Mouse (Mus musculus): Measurements from ENCODE around the gene Alg3. TPM values are rescaled to one million over a fixed set of nuclear protein-coding genes. Genes with fewer than 3 reads are reported as not detected.
A peak's percentile ranks its signal among the peaks of the same experiment; 100 is the strongest.

Gene Alg3
- polyA plus RNA-seq, 1 experiment from 2014 or later, result 20.7 TPM

DNA sequence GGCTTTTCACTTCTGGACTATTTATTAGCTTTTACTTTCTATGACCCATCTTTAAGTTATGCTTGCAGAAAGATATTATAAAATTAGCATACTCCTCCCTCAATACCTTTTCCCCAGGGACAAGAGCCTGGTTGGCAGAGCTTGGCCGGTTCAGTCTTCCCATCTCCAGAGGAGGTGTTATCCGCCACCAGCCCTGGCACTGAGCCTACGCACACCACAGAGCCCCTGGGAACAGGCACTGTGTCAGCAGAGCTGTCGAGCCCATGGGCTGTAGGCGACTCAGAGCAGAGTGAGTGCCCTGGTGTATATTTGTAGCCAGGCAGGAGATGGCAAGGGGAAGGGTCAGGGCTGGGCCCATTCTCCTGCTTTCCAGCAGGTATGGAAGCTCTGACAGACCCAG is 11.0 kb downstream of the Alg3 start:
- Histone ChIP-seq H3K36me3 (replicated peaks) (peaks cover 12% of the 10 kb centered on the region), H3K27ac (replicated peaks) (no peak overlapping the region), H3K4me3 (replicated peaks) (no peak overlapping the region), H3K4me2 (no peak overlapping the region), H3K27me3 (0 out of 2 replicates have a peak, but pooled peaks cover 8% of the 10 kb centered on the region), H3K9ac (no peak overlapping the region), H3K9me3 (replicated peaks) (no peaks in the 10 kb centered on the region), H3K4me1 (replicated peaks) (peaks cover 18% of the 10 kb centered on the region)
- no peak for ATAC-seq (ENCODE audit: insufficient read depth)
- WGBS (ENCODE audit: insufficient replicate concordance), result 69% methylated on average over 5 of the region's 5 CpGs

DNA sequence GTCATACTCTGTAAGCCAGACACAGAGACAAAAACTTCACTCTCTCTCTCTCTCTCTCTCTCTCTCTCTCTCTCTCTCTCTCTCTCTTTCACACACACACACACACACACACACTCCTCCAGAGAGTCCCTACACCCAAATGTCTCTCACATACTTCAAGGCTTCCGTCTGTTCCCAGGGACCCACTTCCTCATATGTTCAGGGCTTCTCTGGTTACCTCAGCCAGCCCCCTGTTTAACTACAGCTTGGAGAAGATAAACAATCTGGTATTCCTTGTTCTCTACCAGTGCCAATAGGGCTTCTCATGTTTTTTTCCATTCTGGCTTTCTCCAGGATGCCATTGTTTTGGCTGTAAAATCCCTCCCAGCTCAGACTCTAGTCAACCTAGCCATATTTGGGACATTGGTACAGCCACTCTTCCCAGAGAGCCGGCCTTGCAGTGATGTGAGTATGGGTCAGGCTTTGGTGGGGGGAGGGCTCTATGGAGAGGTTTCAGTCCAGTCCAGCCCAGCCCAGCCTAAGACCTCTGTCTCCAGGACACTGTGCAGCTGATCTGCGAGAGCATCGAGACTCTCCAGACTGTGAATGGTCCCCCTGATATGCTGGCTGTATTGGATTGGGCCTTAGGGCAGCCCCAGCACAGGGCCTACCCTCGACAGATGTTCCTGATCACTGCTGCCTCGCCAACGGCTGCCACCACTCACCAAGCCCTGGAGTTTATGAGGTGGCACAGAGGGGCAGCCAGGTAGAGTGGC is 14.7 kb downstream of the Alg3 start:
- H3K27me3 ChIP-seq, result peaks cover 35% of the 10 kb centered on the region
- H3K9ac ChIP-seq, result no peak overlapping the region
- no peaks in the 10 kb centered on the region for H3K9me3 ChIP-seq (replicated peaks)
- no peaks in the 10 kb centered on the region for H3K36me3 ChIP-seq (replicated peaks)
- no peak for ATAC-seq (ENCODE audit: insufficient read depth)
- 36% methylated on average over 7 of the region's 7 CpGs for WGBS (ENCODE audit: insufficient replicate concordance)
- no peak overlapping the region for H3K4me3 ChIP-seq (replicated peaks)
- H3K4me2 ChIP-seq, result no peak overlapping the region
- H3K27ac ChIP-seq (replicated peaks), result no peak overlapping the region
- peaks cover 35% of the 10 kb centered on the region for H3K4me1 ChIP-seq (replicated peaks)

DNA sequence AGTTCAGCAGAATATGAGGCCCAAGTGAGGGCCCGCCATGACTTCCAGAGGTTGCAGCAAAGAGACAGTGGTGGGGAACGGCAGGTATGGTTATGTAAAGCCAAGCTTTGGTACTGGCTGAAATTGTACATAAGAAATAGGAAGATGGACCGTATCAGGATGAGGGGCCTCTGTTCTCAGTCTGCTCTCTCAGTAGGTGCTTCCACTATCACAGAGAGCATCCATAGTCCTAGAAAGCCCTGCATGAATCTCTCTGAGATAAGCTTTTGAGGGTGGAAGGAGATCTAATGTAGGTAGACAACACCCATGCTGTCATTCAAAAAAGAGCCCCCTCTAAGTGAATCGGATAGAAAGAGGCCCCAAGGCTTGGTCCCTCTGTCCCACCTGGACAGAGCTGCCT is 15.8 kb downstream of the Alg3 start:
- Histone ChIP-seq H3K36me3 (replicated peaks) (no peaks in the 10 kb centered on the region), H3K27ac (replicated peaks) (peak overlapping the region; percentile 45; the same call in 1 of the 2 replicates), H3K9ac (no peak overlapping the region), H3K4me3 (replicated peaks) (no peak overlapping the region), H3K27me3 (peaks cover 45% of the 10 kb centered on the region), H3K4me1 (replicated peaks) (peaks cover 43% of the 10 kb centered on the region), H3K4me2 (peak overlapping the region; percentile 48), H3K9me3 (replicated peaks) (no peaks in the 10 kb centered on the region)
- peak; percentile 58 for ATAC-seq (ENCODE audit: insufficient read depth)
- 38% methylated on average over 4 of the region's 4 CpGs for WGBS (ENCODE audit: insufficient replicate concordance)

- Histone ChIP-seq H3K4me2 (peak overlapping the region; percentile 48), H3K27me3 (peaks cover 48% of the 10 kb centered on the region), H3K4me3 (replicated peaks) (no peak overlapping the region), H3K27ac (replicated peaks) (peak overlapping the region; percentile 45; the same call in 1 of the 2 replicates), H3K9ac (no peak overlapping the region; the same call in 1 of the 2 replicates), H3K9me3 (replicated peaks) (no peaks in the 10 kb centered on the region), H3K36me3 (replicated peaks) (no peaks in the 10 kb centered on the region), H3K4me1 (replicated peaks) (peaks cover 49% of the 10 kb centered on the region)
- peak; percentile 91 for ATAC-seq (ENCODE audit: insufficient read depth)
- 23% methylated on average over 7 of the region's 7 CpGs for WGBS (ENCODE audit: insufficient replicate concordance)
Measured at GRCm38 (mm10) chr16:20595060-20595673, 16.4 kb downstream of the Alg3 start.

DNA sequence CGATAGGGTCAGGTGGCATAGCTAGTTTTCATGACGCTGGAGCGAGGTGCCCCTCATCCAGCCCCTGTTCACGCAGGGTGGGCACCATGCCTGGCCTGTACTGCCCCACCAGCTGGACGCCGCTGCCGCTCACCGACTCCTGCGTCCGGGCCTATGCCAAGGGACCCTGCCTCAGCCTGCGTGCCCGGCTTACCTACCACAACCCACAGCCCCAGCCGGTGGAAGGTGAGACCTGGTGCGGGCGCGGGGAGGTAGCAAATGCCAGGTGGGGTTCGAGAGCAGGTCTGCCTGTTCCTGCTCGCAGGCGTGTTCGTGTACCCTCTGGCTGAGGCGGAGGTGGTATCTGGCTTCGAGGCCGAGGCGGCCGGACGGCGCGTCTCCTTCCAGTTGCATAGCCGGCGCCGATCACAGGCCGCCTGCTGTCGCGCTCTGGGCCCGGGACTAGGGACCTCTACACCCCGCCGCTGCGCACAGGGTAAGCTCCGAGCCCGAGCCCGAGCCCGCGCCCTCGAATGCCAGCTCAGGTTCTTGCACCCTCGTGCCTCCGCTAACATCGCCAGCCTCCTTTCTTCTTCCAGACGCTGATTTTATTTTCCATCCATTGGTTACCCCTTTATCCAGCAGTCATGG is 20.3 kb downstream of the Alg3 start:
- 5% methylated on average over 48 of the region's 48 CpGs for WGBS (ENCODE audit: insufficient replicate concordance)
- Histone ChIP-seq H3K27ac (replicated peaks) (no peak overlapping the region), H3K4me3 (replicated peaks) (0 out of 2 replicates have a peak overlapping the region, but pooled peaks have one; percentile 4), H3K27me3 (peaks cover 76% of the 10 kb centered on the region), H3K36me3 (replicated peaks) (no peaks in the 10 kb centered on the region), H3K9ac (no peak overlapping the region), H3K4me2 (peak overlapping the region; percentile 68), H3K9me3 (replicated peaks) (no peaks in the 10 kb centered on the region), H3K4me1 (replicated peaks) (peaks cover 48% of the 10 kb centered on the region)
- ATAC-seq (ENCODE audit: insufficient read depth), result no peak

DNA sequence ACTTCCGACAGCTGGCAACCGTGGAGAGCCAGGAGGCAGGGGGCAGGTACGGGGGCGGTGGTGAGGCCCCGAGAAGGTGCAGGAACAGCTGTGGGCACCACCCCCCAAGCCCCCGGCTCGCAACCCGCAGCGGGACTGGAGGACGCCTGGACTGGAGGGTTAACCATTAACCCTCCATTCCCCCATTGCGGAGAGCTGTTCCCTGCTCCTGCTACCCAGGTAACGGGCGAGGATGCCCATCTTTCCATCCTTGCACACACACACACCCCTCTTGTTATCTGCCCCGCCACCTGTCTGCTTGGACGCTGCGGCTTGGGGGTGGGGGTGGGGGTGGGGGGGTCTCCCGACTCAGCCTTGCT is 20.9 kb downstream of the Alg3 start:
- no peak overlapping the region for H3K27ac ChIP-seq (replicated peaks)
- H3K9ac ChIP-seq, result no peak overlapping the region
- H3K36me3 ChIP-seq (replicated peaks), result no peaks in the 10 kb centered on the region
- WGBS (ENCODE audit: insufficient replicate concordance), result 1% methylated on average over 17 of the region's 17 CpGs
- peaks cover 80% of the 10 kb centered on the region for H3K27me3 ChIP-seq
- H3K4me1 ChIP-seq (replicated peaks), result peaks cover 42% of the 10 kb centered on the region
- peak overlapping the region; percentile 40 for H3K4me3 ChIP-seq (replicated peaks)
- no peaks in the 10 kb centered on the region for H3K9me3 ChIP-seq (replicated peaks)
- H3K4me2 ChIP-seq, result peak overlapping the region; percentile 68
- no peak for ATAC-seq (ENCODE audit: insufficient read depth)

GRCm38 (mm10) chr16:20589939-20590679 is 21.4 kb downstream of the Alg3 start:
- no peak for ATAC-seq (ENCODE audit: insufficient read depth)
- under 1% methylated on average over 39 of the region's 39 CpGs for WGBS (ENCODE audit: insufficient replicate concordance)

DNA sequence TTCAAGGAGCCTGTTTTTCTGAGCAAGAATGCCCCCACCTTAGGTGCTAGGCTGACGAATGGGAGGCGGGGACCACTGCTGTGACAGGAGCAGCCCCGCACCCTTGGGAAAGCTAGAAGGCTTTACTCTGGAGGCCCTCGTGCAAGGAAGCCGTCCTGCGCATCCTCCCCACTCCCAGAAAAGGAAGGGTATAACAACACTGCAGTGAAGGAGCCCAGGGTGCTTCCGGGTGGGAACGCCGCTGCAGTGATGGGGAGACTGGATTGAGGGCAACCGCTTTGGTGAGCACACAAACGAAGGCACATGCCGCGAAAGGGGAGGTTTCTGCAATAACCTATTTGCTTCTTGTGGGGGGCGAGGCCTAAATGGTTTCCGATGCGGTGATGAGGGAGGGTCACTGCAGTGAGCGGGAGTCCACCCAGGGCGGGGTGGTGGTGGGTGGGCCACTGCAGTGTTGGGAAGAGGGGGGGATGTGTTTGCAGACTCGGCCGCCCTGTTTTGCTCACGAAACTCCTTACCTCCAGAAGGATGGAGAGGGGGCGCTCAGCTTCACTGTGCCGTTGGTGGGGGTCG is 22.1 kb downstream of the Alg3 start, which contains the start of gene Vwa5b2:
TSS of gene Vwa5b2 (plus strand) at position 106 of the 573 bp plus-strand sequence.
- H3K9ac ChIP-seq, result no peak within 1 kb of the TSS
- no peak within 1 kb of the TSS for H3K27ac ChIP-seq (replicated peaks)
- no peaks in the 10 kb centered on the region for H3K9me3 ChIP-seq (replicated peaks)
- no peaks in the 10 kb centered on the region for H3K36me3 ChIP-seq (replicated peaks)
- peak within 1 kb of the TSS; percentile 40 for H3K4me3 ChIP-seq (replicated peaks)
- peaks cover 30% of the 10 kb centered on the region for H3K4me1 ChIP-seq (replicated peaks)
- peak within 1 kb of the TSS; percentile 68 for H3K4me2 ChIP-seq
- no peak for ATAC-seq (ENCODE audit: insufficient read depth)
- 3% methylated on average over 24 of the region's 24 CpGs for WGBS (ENCODE audit: insufficient replicate concordance)
- H3K27me3 ChIP-seq, result peaks cover 89% of the 10 kb centered on the region

More at GRCm38 (mm10) chr16:20589939-20590679, 21.4 kb downstream of the Alg3 start:
- Histone ChIP-seq H3K9ac (no peak overlapping the region), H3K27me3 (peaks cover 85% of the 10 kb centered on the region), H3K9me3 (replicated peaks) (no peaks in the 10 kb centered on the region), H3K4me3 (replicated peaks) (peak overlapping the region; percentile 40), H3K36me3 (replicated peaks) (no peaks in the 10 kb centered on the region), H3K4me1 (replicated peaks) (peaks cover 37% of the 10 kb centered on the region), H3K27ac (replicated peaks) (no peak overlapping the region), H3K4me2 (peak overlapping the region; percentile 68)

DNA sequence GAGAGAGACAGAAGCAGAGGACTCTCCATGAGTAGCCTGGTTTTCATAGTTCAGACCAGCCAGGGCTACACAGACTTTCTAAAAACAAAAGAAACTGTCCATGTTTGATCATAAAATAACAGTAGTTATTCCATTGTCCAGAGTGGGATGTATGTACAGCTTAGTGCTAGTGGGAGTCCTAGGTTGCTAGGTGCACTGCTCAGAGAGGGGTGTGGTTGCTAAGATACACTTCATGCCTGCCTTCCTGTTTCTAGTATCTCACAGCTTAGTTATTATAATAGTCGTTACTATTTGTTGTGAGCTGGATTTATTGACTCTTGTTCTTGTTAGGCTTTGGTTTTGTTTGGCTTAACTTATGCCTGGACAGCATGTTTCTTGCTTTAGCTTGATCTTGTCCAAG is 46.5 kb downstream of the Alg3 start:
- ATAC-seq (ENCODE audit: insufficient read depth), result no peak
- WGBS (ENCODE audit: insufficient replicate concordance), result 55% methylated on average over 1 of the region's 1 CpGs
- H3K4me3 ChIP-seq (replicated peaks), result no peak overlapping the region
- no peaks in the 10 kb centered on the region for H3K4me1 ChIP-seq (replicated peaks)
- H3K4me2 ChIP-seq, result no peak overlapping the region
- H3K27ac ChIP-seq (replicated peaks), result no peak overlapping the region
- peaks cover 30% of the 10 kb centered on the region for H3K36me3 ChIP-seq (replicated peaks)
- H3K9ac ChIP-seq, result no peak overlapping the region
- no peaks in the 10 kb centered on the region for H3K9me3 ChIP-seq (replicated peaks)
- no peaks in the 10 kb centered on the region for H3K27me3 ChIP-seq

DNA sequence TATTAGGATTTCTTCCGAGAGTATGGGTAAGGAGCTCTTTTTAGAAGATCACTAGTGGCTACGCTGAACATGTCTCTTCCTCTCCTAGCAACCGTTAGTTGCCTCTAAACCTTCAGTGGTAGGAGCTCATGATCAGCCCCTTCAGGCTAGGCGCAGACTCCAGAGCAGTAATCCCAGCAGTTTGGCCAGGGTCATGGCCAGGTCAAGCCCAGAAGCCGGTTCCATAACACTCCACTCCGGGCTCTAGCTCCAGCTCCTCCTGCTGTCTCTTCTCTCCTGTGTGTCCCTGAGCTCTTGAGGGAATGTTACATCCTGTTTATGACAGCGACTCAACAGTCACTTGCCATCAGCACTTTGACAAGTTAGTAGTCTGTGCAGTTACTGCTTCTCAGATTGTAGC is 54.2 kb downstream of the Alg3 start:
- Histone ChIP-seq H3K4me1 (replicated peaks) (no peaks in the 10 kb centered on the region), H3K27me3 (no peaks in the 10 kb centered on the region), H3K9me3 (replicated peaks) (no peaks in the 10 kb centered on the region), H3K36me3 (replicated peaks) (peaks cover 90% of the 10 kb centered on the region), H3K9ac (no peak overlapping the region), H3K27ac (replicated peaks) (no peak overlapping the region), H3K4me2 (no peak overlapping the region), H3K4me3 (replicated peaks) (no peak overlapping the region)
- WGBS (ENCODE audit: insufficient replicate concordance), result 71% methylated on average over 7 of the region's 7 CpGs
- ATAC-seq (ENCODE audit: insufficient read depth), result no peak
